Mouse (Mus musculus) ES-E14 (cell line): ENCODE results near the gene 4930524J08Rik.

Source experiments
- CHD2 ChIP-seq: IDR thresholded peaks from 2 replicates; pipeline ENCODE4 v1.6.1; 2014; ENCODE audit warnings: mild to moderate bottlenecking, low read depth, low read length, inconsistent platforms
- HCFC1 ChIP-seq: IDR thresholded peaks from 2 replicates; pipeline ENCODE4 v1.6.1; 2012; ENCODE audit warnings: low read length, inconsistent platforms, borderline replicate concordance; ENCODE audit not compliant: insufficient read depth
- MAFK ChIP-seq: IDR thresholded peaks from 2 replicates; pipeline ENCODE4 v1.6.1; 2014; ENCODE audit warnings: mild to moderate bottlenecking, low read depth, low read length, inconsistent platforms; ENCODE audit not compliant: insufficient read depth
- ZC3H11A ChIP-seq: IDR thresholded peaks from 2 replicates; pipeline ENCODE4 v1.6.1; 2012; ENCODE audit warnings: low read depth, mild to moderate bottlenecking, inconsistent platforms, low read length, borderline replicate concordance
- ZNF384 ChIP-seq: IDR thresholded peaks from 2 replicates; pipeline ENCODE4 v1.6.1; 2012; ENCODE audit warnings: low read depth, low read length, inconsistent platforms

DNA sequence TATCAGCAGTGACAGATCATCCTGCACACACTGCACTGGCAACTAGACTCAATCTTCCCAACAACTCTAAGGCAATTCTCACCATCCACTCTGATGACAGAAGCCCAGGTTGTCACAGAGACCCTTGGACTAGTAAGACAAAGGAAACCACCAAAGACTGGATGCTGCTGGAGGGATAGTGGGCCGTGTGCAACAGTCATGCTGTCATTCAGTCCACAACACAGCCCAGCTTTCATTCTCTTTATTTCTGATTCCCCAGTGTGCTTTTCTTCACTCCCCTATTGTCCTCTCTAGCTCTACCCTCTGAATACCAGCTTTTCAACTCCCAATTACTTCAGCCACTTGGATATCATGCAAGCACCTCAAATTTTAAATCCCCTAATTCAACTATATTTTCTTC, 25.0 kb upstream of the 4930524J08Rik start:
- TF ChIP-seq ZNF384 (no peak), MAFK (no peak), CHD2 (no peak), HCFC1 (no peak), ZC3H11A (no peak)
